Mouse (Mus musculus): Measurements from ENCODE around the gene Otos. TPM values are rescaled to one million over a fixed set of nuclear protein-coding genes. Genes with fewer than 3 reads are reported as not detected.

The Otos gene
- not detected in 2 replicates for polyA plus RNA-seq (2012; rRNA removed)

DNA sequence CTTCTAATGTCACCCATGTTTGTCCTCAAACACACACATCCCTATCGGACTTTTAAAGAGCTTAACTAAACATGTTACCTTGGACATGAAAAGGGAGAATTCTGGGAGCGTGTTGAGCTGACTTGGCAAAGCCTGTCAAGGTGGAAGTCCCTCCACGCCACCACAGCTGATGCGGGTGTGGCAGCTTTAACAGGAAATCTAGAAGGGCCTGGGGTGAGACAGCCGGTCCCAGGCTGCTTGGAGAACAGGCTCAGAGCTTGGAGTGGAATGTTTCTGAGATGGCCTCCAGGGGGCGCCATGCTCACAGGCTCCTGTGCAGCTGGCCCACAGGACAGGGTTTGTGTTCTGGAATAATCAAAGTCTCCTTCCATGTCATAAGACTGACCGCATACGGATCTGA is at the start of gene Otos:
Gene Otos, minus strand, starts transcription at position 169 of the 400 bp plus-strand sequence.

DNA sequence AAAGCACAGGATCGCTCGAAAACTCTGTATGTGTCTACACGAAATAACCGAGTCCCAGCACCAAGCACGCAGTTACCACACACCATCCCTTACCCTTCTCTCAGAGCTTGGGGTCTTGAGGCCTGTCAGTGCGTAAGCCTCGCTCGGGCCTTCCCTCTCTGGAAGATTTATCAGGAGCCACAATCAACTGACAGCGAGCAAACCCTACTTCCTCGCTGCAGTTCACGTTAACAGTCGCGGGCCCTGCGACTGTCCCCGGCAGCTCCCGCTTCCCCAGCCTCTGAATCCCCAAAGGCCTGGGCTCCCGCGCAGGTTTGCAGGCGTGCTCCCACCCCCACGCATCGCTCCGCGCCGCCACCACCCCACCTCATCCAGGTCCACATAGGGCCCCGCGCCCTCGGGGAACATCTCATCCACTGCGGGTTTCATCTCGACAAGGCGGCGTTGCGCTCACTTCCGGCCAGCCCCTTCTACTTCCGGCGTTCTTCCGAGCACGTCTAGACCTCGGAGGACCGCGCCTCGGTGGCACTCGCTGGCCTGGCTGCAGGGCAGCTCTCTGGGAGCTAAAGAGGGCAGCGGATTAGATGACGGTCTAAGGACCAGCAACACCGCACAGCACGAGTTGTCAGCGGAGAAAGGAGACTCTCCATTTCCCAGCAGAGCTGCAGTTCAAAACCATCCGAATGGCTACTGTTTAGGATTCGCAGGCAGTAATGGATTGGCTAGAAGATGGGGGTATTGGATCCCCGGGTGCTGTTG is 6.9 kb downstream of the Otos start, which contains the start of gene Cops9:
Gene Cops9, minus strand, starts transcription at position 472 of the 759 bp plus-strand sequence.

DNA sequence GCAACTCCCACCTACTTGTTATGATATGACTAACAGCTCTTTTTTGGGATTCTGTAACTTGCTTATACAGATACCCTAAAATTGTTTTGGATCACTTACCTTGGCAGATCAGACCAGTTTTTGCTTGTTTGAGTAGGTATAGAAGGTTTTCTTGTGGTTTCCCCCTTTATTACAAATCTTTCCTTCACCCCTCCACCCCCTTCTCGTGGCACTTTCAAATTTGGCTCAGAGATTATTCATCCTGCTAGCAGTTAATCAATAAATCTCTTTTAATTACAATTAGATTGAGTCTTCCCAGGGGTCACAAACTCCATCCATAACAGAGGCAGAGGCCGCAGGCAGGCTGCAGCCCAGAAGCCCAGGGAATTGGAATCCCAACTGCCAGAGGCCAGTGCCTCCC is 31.2 kb downstream of the Otos start, which contains the start of gene Olfr12:
Gene Olfr12, plus strand, starts transcription at position 301 of the 400 bp plus-strand sequence.

DNA sequence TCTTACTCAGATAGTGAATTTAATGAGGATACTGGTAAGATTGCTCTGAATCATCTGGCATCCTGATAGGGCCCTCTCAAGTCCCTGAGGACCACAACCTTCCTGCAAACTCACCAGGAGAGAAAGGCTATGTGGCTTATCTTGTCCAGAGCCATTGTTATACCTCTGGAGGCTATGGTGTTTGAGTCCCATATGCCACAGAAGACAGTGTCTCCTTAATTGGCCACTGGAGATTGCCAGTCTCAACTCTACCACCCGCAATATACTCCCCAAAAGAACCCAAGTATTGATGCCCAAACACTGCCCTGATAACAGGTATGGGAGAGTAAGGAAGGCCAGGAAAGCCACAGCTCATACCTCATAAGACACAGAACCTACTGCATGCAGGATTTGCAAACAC is 43.2 kb downstream of the Otos start, which contains the start of gene Olfr1410:
Gene Olfr1410, plus strand, starts transcription at position 301 of the 400 bp plus-strand sequence.

Other genes with a start within 250 kb of the Otos start
- gene Ndufa10, start 175.0 kb downstream of the Otos start, polyA plus RNA-seq (2012; rRNA removed): 47.4 and 57.1 TPM in 2 replicates
- not detected in 2 replicates for gene Olfr1416, start 163.7 kb downstream of the Otos start, polyA plus RNA-seq (2012; rRNA removed)
- gene Olfr1415, start 152.7 kb downstream of the Otos start, polyA plus RNA-seq (2012; rRNA removed): not detected in 2 replicates
- not detected in 2 replicates for gene Olfr1414, start 130.2 kb downstream of the Otos start, polyA plus RNA-seq (2012; rRNA removed)
- gene Olfr1413, start 77.5 kb downstream of the Otos start, polyA plus RNA-seq (2012; rRNA removed): not detected in 2 replicates
- gene Olfr1412, start 63.1 kb downstream of the Otos start, polyA plus RNA-seq (2012; rRNA removed): not detected in 2 replicates
- not detected in 2 replicates for gene Olfr1411, start 54.4 kb downstream of the Otos start, polyA plus RNA-seq (2012; rRNA removed)
- not detected in 2 replicates for gene Olfr1410, start 43.1 kb downstream of the Otos start, polyA plus RNA-seq (2012; rRNA removed)
- gene Olfr12, start 31.1 kb downstream of the Otos start, polyA plus RNA-seq (2012; rRNA removed): not detected in 2 replicates
- gene Cops9, start 6.9 kb downstream of the Otos start, polyA plus RNA-seq (2012; rRNA removed): 33.6 and 35.5 TPM in 2 replicates
- gene Gpc1, start 182.8 kb upstream of the Otos start, polyA plus RNA-seq (2012; rRNA removed): 13.6 and 15.3 TPM in 2 replicates